Mouse (Mus musculus): ENCODE data around the gene AI597479.

DNA sequence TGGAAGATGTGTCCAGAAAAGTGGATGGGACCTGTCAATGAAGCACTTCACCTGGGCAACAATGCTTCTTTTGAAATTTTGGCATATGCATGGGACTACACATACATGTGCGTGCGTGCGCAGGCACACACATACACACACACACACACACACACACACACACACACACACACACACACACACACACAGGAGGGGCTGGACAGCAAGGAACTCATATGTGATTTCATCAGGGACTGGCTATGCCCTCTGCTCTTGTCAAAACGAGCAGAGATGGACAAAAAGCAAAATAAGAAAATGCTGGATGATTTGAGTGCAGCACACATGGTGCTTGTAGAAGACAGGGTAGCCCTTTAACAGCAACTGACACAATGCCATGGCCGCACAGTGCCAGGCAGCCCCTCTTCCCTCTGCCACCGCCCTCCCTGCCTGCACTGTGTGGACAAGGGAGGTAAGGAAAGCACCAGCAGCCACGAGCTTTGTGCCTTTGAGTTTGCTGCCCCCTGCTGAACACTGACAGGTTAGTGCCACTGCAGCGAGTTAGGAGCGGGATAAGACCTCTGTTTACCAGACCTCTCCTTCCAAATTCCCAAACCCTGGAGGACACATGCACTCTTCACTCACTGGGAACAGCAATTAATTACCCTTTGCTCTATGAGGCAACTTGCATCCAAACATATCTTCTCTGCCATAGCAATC, 32.7 kb upstream of the AI597479 start:
- TF ChIP-seq CTCF (IDR thresholded peaks at IDR 0.05; ENCODE audit: borderline replicate concordance, extremely low read depth, insufficient read depth, insufficient read length) (peak; percentile 94), POLR2A (IDR thresholded peaks at IDR 0.05; ENCODE audit: borderline replicate concordance, extremely low read depth, insufficient read depth, insufficient read length, poor library complexity, severe bottlenecking) (no peak)

All from brain, embryonic 14.5 days (tissue).